Mouse (Mus musculus) NIH3T3 (cell line): ENCODE data around the gene Hmga1.
A peak's percentile ranks its signal among the peaks of the same experiment; 100 is the strongest.

Source experiments
- DNase-seq: peaks from one replicate; pipeline ENCODE4 v3.0.0-alpha.2; 2012; ENCODE audit warnings: low read depth

Gene Hmga1

DNA sequence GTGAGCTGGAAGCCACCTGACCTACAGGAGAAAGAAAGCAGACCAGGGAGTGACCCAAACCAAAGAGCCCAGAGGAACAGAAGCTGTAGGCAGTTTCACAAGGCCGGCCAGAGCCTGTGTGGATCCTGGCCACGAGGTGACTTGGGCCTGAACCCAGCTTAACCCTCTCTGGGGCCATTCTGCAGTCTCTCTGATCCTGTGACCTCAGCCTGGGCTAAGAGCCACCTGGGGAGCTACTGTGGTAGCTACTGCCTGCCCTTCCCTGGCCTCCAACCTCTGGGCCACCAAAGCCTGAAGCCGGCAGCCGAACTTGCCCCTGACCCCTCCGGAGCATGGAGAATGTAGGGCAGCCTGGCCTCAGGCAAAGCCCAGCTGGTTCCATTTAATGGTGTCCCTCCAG, 27.5 kb upstream of the Hmga1 start:
- DNase-seq = no peak

DNA sequence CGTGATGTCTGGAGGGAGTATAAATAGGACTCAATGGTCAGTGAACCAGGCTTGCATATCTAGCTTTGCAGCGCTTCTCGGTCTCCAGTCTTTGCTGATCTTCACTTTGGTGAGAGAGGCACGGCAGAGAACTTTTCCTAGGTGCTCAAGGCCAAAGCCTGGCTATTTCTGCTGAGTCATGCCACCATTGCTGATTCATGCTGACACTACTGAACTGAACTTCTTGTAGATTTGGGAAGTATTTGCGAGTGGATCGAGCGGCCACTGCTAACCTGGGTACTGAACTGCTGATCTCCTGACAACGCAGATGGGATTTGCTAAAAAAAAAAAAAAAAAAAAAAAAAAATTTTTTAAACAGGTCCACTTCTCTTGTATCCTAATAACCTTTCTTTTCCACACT, 24.2 kb upstream of the Hmga1 start:
- DNase-seq = no peak

DNA sequence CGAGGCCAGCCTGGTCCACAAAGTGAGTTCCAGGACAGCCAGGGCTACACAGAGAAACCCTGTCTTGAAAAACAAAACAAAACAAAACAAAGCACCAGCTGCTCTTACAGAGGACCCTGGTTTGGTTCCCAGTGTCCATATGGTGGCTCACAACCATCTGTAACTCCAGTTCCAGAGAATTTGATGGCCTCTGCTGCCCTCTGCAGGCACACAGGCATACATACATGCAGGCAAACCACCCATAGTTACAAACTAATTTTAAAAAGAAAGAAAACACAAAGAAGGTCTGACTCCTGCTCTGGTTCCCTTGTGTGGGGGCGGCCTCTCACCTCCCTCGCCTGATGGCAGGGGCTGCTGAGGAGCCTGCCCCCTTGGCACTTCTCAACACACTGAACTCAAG, 22.9 kb upstream of the Hmga1 start:
- peak; percentile 32 for DNase-seq

GRCm38 (mm10) chr17:27534718-27535117, 21.6 kb upstream of the Hmga1 start:
- DNase-seq = peak; percentile 92

- DNase-seq = no peak
Observed at GRCm38 (mm10) chr17:27541261-27541660, 15.0 kb upstream of the Hmga1 start.

- no peak for DNase-seq
Observed at GRCm38 (mm10) chr17:27541984-27542383, 14.3 kb upstream of the Hmga1 start.

DNA sequence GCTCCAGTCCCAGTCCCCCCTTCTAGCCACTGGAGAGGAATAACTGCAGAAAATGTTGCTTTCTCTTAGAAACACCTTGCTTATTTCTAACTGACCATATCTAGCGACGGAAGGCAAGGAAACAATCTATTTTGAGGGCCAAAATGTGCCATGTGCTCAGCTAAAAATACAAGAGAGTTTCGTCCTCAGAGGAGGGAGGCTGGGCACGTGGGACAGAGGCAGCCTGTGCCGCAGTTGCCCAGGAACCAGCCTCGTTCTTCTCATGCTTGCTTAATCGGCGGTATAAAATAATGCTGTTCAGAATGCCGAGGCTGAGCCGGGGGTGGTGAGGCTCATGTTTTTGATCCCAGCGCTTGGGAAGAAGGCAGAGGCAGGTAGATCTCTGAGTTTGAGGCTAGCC, 11.7 kb upstream of the Hmga1 start:
- DNase-seq = no peak

- peak; percentile 23 for DNase-seq
Observed at GRCm38 (mm10) chr17:27545991-27546390, 10.3 kb upstream of the Hmga1 start.

GRCm38 (mm10) chr17:27546574-27547085, 9.7 kb upstream of the Hmga1 start:
- peak; percentile 57 for DNase-seq

- peak; percentile 97 for DNase-seq
Observed at GRCm38 (mm10) chr17:27547253-27547868, 8.9 kb upstream of the Hmga1 start.

- DNase-seq = no peak
Observed at GRCm38 (mm10) chr17:27549234-27549633, 7.1 kb upstream of the Hmga1 start.

DNA sequence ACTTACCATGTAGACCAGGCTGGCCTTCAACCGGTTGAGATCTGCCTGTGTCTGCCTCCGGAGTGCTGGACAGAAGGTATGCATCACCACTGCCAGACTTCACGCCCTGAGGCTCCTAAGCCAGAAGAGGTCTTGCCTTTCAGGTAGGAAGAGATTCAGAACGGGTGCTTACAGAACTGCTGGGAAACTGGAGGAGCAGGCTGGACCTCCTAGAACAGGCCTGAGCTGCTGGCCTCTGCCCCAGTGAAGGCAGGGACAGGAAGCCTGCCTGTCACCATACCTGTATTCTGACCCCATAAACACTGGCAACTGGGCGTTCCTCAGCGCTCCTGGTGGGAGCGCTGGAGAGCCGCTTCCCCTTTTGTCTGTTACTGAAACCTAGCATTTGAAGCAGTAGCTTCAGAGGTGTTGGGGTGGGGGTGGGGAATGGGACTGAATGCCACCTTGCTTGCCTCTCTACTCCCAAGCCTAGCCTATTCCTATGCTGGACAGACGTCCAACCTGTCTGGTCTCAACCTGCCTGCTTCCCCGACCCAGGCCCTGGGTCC, 4.8 kb upstream of the Hmga1 start:
- no peak for DNase-seq

DNA sequence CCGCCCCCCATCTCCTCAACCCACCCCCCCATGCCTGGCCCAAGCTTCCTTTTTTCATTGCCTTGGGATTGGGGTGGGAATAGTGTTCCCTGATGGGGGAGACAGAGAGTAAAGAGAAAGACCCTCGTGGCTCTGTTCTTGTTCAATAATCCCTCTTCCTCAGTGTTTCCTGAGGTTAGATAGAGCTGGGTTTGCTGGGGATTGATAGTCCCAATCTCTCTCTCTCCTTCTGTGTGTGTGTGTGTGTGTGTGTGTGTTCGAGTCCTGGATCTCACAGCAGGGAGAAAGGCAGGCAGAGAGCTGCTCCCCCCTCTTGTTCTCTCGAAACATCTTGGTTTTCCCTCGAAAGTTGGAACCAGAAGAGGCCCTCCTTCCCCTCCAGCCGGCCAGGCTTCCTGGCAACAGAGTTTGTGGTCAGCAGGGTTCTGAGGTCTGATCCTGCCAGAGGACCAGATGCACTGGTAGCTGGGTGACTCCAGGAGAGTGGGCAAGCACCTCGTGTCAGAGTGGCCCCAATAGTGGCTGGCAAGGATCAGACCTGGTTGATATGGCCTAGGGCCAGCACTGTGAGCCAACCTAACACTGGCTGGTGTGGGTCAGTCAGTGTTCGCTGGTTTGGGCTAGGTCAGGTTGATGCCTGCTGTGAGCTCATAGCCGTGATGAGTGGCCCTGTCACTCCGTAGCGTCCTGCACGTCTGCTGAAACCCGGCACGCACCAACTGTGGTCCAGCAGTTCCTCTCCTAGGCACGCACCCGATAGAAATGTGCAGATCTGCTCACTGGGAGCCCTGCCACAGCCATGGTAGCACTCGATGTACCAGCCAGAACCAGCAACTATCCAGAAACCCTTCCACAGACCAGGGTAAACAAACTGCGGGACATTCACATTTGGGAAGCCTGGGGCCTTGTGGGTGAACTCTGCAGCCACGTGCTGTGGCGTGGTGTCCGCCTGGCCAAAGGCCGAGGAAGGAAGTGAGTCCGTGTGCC, 3.8 kb upstream of the Hmga1 start:
- peak; percentile 78 for DNase-seq

- no peak for DNase-seq
Observed at GRCm38 (mm10) chr17:27554062-27554960, 2.0 kb upstream of the Hmga1 start.

- peak; percentile 80 for DNase-seq
Observed at GRCm38 (mm10) chr17:27555075-27555511, 1.2 kb upstream of the Hmga1 start.

GRCm38 (mm10) chr17:27555512-27556172, 655 bp upstream of the Hmga1 start:
- peak; percentile 90 for DNase-seq

DNA sequence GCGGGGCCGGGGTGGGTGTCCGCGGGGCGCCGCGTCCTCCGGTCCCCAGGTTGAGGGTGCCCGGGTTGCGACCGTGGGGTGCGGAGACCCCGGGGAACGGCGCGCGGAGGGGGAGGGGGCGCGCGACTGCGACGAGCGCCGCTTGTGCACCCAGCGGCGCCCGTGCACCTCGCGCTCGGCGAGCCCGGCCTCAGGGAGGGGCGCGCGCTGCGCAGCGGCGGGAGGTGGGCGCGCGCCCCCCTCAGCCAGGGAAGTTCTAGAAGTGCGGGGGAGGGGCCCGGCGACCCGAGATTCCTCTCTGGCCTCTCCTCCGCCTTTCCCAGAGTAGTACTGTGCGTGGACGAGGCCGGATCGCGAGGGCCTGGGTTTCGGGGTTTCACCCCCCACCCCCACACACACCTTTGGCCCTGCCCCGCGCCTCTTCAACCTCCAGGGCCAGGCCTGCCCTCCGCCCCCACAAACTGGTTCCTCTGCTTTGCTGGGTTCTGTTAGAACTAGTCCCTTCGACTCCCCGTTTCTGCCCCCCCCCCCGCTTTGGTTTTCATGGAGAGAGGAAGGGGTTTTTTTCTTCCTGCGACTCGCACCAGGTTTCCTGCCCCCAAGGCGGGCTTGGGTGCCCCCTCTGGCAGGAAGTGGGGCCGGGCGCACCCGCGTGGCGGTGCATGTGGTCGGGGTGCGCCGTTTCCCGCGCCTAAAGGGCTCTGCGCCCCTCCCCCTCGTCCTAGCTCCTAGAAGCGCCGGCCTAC, 1.1 kb downstream of the Hmga1 start:
- peak; percentile 81 for DNase-seq

GRCm38 (mm10) chr17:27557927-27558661, 1.8 kb downstream of the Hmga1 start:
- peak; percentile 33 for DNase-seq

DNA sequence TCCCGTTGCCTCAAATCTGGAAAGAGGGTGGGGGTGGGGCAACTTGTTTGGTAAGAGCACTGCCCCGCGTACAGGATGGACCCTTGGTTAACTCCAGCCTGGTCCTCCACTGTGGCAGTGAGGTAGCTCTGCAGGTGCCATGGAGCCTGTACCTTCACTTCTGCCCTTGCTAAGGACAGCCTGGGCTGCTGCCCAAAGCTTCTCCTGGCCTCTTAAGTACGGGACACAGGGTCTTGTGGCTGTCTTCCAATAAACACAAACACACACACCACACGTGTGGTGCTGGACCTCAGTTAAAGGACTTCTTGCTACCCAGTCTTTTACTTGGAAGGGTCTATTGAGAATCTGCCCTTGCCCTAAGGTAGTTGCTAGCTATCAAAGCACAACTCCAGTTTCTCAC, 2.5 kb downstream of the Hmga1 start:
- peak; percentile 48 for DNase-seq

DNA sequence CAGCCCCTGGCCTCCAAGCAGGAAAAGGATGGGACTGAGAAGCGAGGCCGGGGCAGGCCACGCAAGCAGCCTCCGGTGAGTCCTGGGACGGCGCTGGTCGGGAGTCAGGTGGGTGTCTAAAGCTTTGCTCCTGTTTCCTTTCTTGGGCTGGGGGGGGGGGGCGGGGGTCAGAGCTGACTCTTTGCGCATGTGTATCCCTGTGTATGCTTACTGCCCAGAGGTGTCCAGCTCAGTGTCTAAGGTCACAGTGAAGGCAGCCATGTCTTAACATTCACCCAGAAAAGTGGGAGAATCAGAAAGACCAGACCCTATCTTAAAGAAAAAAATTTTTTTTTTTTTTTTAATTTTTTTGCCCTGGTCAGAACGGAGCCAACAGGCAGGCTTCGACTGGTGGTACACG, 3.3 kb downstream of the Hmga1 start:
- peak; percentile 24 for DNase-seq
